Mouse (Mus musculus) left cerebral cortex, adult 2 months (tissue): Measurements from ENCODE around the gene Bsnd. TPM values are rescaled to one million over a fixed set of nuclear protein-coding genes. Genes with fewer than 3 reads are reported as not detected.

Experiments
- DNase-seq, 2 experiments: peaks; one replicate each; pipeline ENCODE4 v3.0.0; 2021 to 2022; ENCODE audit warnings: low spot score in 2 of 2, mixed read lengths in 1 of 2; ENCODE audit errors: extremely low spot score in 1 of 2
- H3K27ac ChIP-seq: fragments of 200-600 bp; 2 replicates; pipeline ENCODE4 v1.8.1; 2022
- H3K4me3 ChIP-seq: fragments of 200-600 bp; 2 replicates; pipeline ENCODE4 v1.8.1; 2022
- CTCF ChIP-seq: fragments of 200-600 bp; IDR thresholded peaks from 2 replicates; pipeline ENCODE4 v1.8.1; 2022; ENCODE audit warnings: antibody characterized with exemption, mild to moderate bottlenecking, moderate library complexity
- intact Hi-C: fragments of 180-260 bp; cut with DNase I; formaldehyde crosslinking; loops from one replicate; pipeline ENCODE4 v1.15.1; 2025
- total RNA-seq, 2 experiments: library from RNA; stranded (reverse); gene quantifications; 2 replicates each; pipeline ENCODE4 v1.2.3; 2021

Gene Bsnd
- total RNA-seq, 2 experiments from 2014 or later: not detected

GRCm38 (mm10) chr4:106509888-106510287, 17.8 kb upstream of the Bsnd start:
- H3K27ac ChIP-seq: no peak overlapping the region
- intact Hi-C loops: no loop called here
- H3K4me3 ChIP-seq: no peak overlapping the region
- TF ChIP-seq CTCF: no peak
- DNase-seq: no peak

- no peak overlapping the region for H3K4me3 ChIP-seq
- no peak for DNase-seq
- H3K27ac ChIP-seq: no peak overlapping the region
- TF ChIP-seq CTCF: no peak
- intact Hi-C loops: no loop called here
Observed at GRCm38 (mm10) chr4:106505453-106506058, 13.5 kb upstream of the Bsnd start.

- intact Hi-C loops: no loop called here
- DNase-seq: no peak
Observed at GRCm38 (mm10) chr4:106503578-106503977, 11.5 kb upstream of the Bsnd start.

GRCm38 (mm10) chr4:106500066-106500465, 8.0 kb upstream of the Bsnd start:
- DNase-seq: peak; percentile 35 to 40
- H3K4me3 ChIP-seq: no peak overlapping the region
- TF ChIP-seq CTCF: no peak
- intact Hi-C loops: no loop called here
- H3K27ac ChIP-seq: peak overlapping the region; percentile 55

More at GRCm38 (mm10) chr4:106503578-106503977, 11.5 kb upstream of the Bsnd start:
- Histone ChIP-seq H3K4me3 (no peak overlapping the region), H3K27ac (no peak overlapping the region)
- no peak; the same call in 1 of the 2 replicates for TF ChIP-seq CTCF

GRCm38 (mm10) chr4:106498471-106498844, 6.4 kb upstream of the Bsnd start:
- no peak for TF ChIP-seq CTCF
- intact Hi-C loops: no loop called here
- Histone ChIP-seq H3K27ac (peak overlapping the region; percentile 57), H3K4me3 (no peak overlapping the region)
- DNase-seq: no peak

- Histone ChIP-seq H3K27ac (no peak overlapping the region), H3K4me3 (no peak overlapping the region)
- DNase-seq: no peak
- no peak for TF ChIP-seq CTCF
- intact Hi-C loops: no loop called here
Observed at GRCm38 (mm10) chr4:106497776-106498470, 5.8 kb upstream of the Bsnd start.

- TF ChIP-seq CTCF: no peak
- intact Hi-C loops: no loop called here
- Histone ChIP-seq H3K27ac (no peak overlapping the region), H3K4me3 (no peak overlapping the region)
- DNase-seq: no peak
Observed at GRCm38 (mm10) chr4:106496833-106497232, 4.8 kb upstream of the Bsnd start.

GRCm38 (mm10) chr4:106493639-106494038, 1.6 kb upstream of the Bsnd start:
- TF ChIP-seq CTCF: no peak; the same call in none of the 2 replicates
- H3K27ac ChIP-seq: no peak overlapping the region
- H3K4me3 ChIP-seq: no peak overlapping the region
- no peak for DNase-seq
- intact Hi-C loops: no loop called here

GRCm38 (mm10) chr4:106490620-106491019, 1.5 kb downstream of the Bsnd start:
- H3K27ac ChIP-seq: no peak overlapping the region
- no peak for TF ChIP-seq CTCF
- H3K4me3 ChIP-seq: no peak overlapping the region
- DNase-seq: no peak
- intact Hi-C loops: no loop called here

GRCm38 (mm10) chr4:106483831-106484230, 8.3 kb downstream of the Bsnd start:
- TF ChIP-seq CTCF: no peak
- DNase-seq: no peak
- intact Hi-C loops: no loop called here
- H3K27ac ChIP-seq: no peak overlapping the region
- H3K4me3 ChIP-seq: no peak overlapping the region

GRCm38 (mm10) chr4:106483215-106483727, 8.8 kb downstream of the Bsnd start:
- no peak for TF ChIP-seq CTCF
- no peak for DNase-seq
- intact Hi-C loops: no loop called here
- Histone ChIP-seq H3K27ac (no peak overlapping the region), H3K4me3 (no peak overlapping the region)

- Histone ChIP-seq H3K27ac (no peak overlapping the region), H3K4me3 (no peak overlapping the region)
- intact Hi-C loops: no loop called here
- no peak for TF ChIP-seq CTCF
- no peak for DNase-seq
Observed at GRCm38 (mm10) chr4:106480545-106480944, 11.5 kb downstream of the Bsnd start.
